Mouse (Mus musculus) E14TG2a.4 (cell line): ENCODE measurements at regions not wholly inside any gene's neighbourhood (a gene's known extent, or its start where the extent isn't known, plus 50 kb on each side); places are given as distances from the start of the nearest gene placed in this dataset.

Source experiments
- CTCF ChIP-seq: conservative IDR thresholded peaks from 2 replicates; pipeline ENCODE4 v1.5.1; 2014; ENCODE audit warnings: low read length
- POU5F1 ChIP-seq: IDR thresholded peaks from 2 replicates; pipeline ENCODE4 v1.6.1; 2014; ENCODE audit warnings: low read length, borderline replicate concordance

DNA sequence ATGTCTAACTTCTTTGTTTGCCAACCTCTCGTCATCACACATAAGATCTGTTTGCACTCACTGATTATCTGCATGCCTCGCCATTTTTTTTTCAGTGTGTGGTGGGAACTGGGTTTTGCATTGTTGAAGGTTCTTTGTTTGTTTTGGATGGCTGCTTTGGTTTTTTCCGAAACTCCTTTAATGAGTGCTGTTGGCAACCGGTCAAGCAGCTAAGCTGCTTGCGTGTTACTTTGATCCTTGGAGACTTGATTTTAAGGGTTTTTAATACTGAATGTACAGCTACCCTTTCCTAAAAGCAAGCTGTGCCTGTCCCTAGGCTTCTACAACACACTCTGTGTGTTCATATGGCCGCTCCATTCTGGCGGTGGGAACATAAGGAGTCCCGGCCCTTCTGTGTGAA lies 733.9 kb downstream of the Nedd1 start:
- TF ChIP-seq CTCF: no peak
- TF ChIP-seq POU5F1: no peak
